Mouse (Mus musculus) intestine, embryonic 14.5 days (tissue): ENCODE measurements around the gene Cuedc1. TPM values are rescaled to one million over a fixed set of nuclear protein-coding genes. Genes with fewer than 3 reads are reported as not detected.

ENCODE experiments used
- ATAC-seq: fragments of 200-750 bp; cut with Nextera tagmentation; replicated peaks from 2 replicates; pipeline ENCODE4 v1.8.0; 2017; ENCODE audit warnings: low read depth, moderate number of reproducible peaks, moderate TSS enrichment, moderate library complexity; ENCODE audit not compliant: low FRiP score, low TSS enrichment
- DNase-seq: peaks from one replicate; pipeline ENCODE4 v3.0.0-alpha.2; 2018; ENCODE audit warnings: low spot score
- H3K27ac ChIP-seq: fragments of 300-500 bp; sonication (generic); 2 replicates; pipeline ENCODE4 v1.5.1; 2014; ENCODE audit warnings: low read depth, mild to moderate bottlenecking, control low read depth
- H3K27me3 ChIP-seq: fragments of 300-500 bp; sonication (generic); replicated peaks from 2 replicates; pipeline ENCODE4 v1.6.1; 2014; ENCODE audit warnings: low read length, control low read depth; ENCODE audit not compliant: control insufficient read depth, insufficient read depth
- H3K36me3 ChIP-seq: fragments of 300-500 bp; sonication (generic); 2 replicates; pipeline ENCODE4 v1.6.1; 2014; ENCODE audit warnings: low read length, control low read depth; ENCODE audit not compliant: control insufficient read depth, insufficient read depth
- H3K4me1 ChIP-seq: fragments of 300-500 bp; sonication (generic); replicated peaks from 2 replicates; pipeline ENCODE4 v1.6.1; 2014; ENCODE audit warnings: low read length, control low read depth, mixed read lengths; ENCODE audit not compliant: control insufficient read depth, insufficient read depth
- H3K4me2 ChIP-seq: fragments of 300-500 bp; sonication (generic); 2 replicates; pipeline ENCODE4 v1.6.1; 2014; ENCODE audit warnings: low read length
- H3K4me3 ChIP-seq: fragments of 300-500 bp; sonication (generic); 2 replicates; pipeline ENCODE4 v1.5.1; 2014; ENCODE audit warnings: low read depth, low read length, control low read depth, mixed read lengths
- H3K9ac ChIP-seq: fragments of 300-500 bp; sonication (generic); 2 replicates; pipeline ENCODE4 v1.6.1; 2014; ENCODE audit warnings: mild to moderate bottlenecking, low read length
- H3K9me3 ChIP-seq: fragments of 300-500 bp; sonication (generic); 2 replicates; pipeline ENCODE4 v1.6.1; 2016; ENCODE audit warnings: low read length, control low read depth; ENCODE audit not compliant: control insufficient read depth
- WGBS: fragments of 180-500 bp; shearing (Covaris S2); extraction: QIAGEN DNeasy Blood & Tissue Kit; methylation state at CpG from one replicate; pipeline ENCODE4 v1.1.7; 2014; 5-methylcytosine and 5-hydroxymethylcytosine counted together
- polyA plus RNA-seq: library from polyadenylated mRNA; unstranded; fragments of >200 nt; fragmentation: Nextera tagmentation; extraction: Ambion mirVana; gene quantifications from 2 replicates; pipeline ENCODE4 v1.2.1, GENCODE M21; 2014

The Cuedc1 gene
- polyA plus RNA-seq, 1 experiment from 2014 or later = 16.7 TPM

DNA sequence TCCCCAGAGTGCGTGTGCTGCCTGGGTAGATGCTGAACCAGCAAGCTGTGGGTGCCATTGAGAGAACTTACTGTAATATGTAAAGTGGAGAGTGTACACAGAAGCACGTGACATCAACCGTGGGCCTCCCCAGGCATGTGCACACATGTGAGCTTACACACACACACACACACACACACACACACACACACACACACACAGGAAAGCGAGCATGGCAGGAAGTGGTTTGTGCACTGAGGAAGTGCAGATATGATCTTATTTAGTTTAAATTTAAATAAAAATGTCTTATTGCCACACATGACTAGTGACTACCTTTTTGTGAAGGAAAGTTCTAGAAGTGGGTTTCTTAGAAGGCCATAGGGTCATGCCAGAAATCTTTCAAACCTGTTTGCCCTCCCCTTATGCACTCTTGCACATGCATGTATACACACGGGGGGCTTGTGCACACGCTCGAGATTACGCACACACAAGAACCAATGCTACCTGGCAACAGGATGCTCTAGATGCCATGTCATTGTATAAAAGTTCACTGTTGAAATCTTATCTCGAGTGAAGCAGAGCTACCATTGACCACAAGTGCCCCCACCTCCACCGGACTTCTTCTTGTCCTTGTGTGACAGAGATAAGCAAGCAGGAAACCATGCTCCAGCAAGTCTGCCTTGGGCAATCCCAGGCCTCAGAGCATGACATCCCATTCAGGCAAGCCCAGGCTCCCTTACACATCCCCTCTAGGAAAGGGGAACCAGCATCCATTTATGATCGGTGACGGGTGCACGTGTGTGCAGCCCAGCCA, 47.6 kb downstream of the Cuedc1 start:
- WGBS = 72% methylated on average over 13 of the region's 13 CpGs
- Histone ChIP-seq H3K9me3 (peaks cover 3% of the 10 kb centered on the region; the same call in 1 of the 2 replicates), H3K4me1 (peaks cover 38% of the 10 kb centered on the region)

DNA sequence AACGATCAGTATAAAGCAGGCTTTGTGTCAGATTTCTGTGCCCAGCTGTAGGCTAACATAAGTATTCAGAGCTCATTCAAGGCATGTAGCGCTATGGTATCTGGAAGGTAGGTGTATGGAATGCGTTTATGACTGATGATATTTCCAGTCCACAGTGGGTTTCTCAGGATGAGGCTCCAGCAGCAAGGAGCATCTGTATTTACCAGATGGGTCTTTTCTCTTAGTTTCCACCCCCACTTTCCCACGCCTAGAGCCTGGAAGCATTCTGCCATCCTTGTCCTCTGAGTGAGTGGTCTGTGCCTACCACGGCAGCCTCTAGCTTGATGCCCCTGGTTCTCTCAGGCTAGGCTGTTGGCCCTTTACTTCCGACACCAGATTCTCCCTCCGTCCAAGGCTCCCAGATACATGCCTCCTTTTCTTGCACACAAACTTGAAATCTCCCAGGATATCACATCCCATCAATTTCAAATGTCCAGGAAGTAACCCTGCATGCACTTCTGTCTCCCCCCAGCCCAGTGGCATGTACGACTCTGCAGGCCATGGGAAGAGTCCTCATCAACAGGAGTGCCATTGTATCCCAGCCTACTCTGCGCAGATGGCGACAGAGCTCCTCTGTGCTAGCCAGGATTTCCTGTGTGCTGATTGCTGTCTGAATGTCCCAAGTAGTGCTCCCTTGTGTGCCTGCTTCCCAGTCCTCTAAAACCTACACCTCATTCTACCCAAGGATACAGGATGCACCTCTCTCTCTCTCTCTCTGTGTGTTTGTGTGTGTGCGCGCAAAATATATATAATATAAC, 48.6 kb downstream of the Cuedc1 start:
- Histone ChIP-seq H3K4me1 (peaks cover 43% of the 10 kb centered on the region), H3K27ac (peak overlapping the region; percentile 41), H3K4me2 (no peak overlapping the region), H3K9me3 (peaks cover 3% of the 10 kb centered on the region; the same call in 1 of the 2 replicates), H3K9ac (no peak overlapping the region), H3K4me3 (no peak overlapping the region), H3K27me3 (no peaks in the 10 kb centered on the region), H3K36me3 (no peaks in the 10 kb centered on the region)
- DNase-seq (no peak), ATAC-seq (peak; percentile 34; the same call in 1 of the 2 replicates)
- 57% methylated on average over 12 of the region's 12 CpGs for WGBS

More for the DNA sequence above, 47.6 kb downstream of the Cuedc1 start:
- H3K4me3 ChIP-seq = no peak overlapping the region
- H3K27ac ChIP-seq = peak overlapping the region; percentile 41; the same call in 1 of the 2 replicates
- ATAC-seq (no peak), DNase-seq (no peak)
- no peak overlapping the region for H3K9ac ChIP-seq
- no peaks in the 10 kb centered on the region for H3K27me3 ChIP-seq
- H3K4me2 ChIP-seq = no peak overlapping the region
- no peaks in the 10 kb centered on the region for H3K36me3 ChIP-seq

DNA sequence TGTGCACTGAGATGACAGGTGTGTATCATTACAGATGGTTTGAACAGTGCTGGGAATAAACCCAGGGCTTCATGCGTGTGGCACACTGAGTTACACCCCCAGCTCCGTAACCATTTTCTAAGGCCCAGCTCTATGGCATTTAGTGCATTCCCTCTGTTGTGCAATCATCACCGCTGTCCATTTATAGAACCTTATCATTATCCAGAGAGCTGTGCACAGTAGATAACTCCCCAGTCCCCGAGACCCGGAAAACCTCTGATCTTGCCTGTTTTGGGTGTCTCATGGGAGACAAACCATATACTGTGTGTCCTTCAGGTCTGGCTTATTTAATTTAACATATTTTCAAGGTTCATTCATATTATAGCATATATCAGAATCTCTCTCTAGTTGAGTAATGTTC, 49.5 kb downstream of the Cuedc1 start:
- Histone ChIP-seq H3K9me3 (peaks cover 3% of the 10 kb centered on the region; the same call in 1 of the 2 replicates), H3K27me3 (no peaks in the 10 kb centered on the region), H3K4me3 (no peak overlapping the region), H3K36me3 (no peaks in the 10 kb centered on the region), H3K4me2 (no peak overlapping the region), H3K4me1 (peaks cover 52% of the 10 kb centered on the region), H3K9ac (no peak overlapping the region), H3K27ac (no peak overlapping the region)
- ATAC-seq (no peak), DNase-seq (no peak)
- WGBS = 81% methylated on average over 5 of the region's 5 CpGs

DNA sequence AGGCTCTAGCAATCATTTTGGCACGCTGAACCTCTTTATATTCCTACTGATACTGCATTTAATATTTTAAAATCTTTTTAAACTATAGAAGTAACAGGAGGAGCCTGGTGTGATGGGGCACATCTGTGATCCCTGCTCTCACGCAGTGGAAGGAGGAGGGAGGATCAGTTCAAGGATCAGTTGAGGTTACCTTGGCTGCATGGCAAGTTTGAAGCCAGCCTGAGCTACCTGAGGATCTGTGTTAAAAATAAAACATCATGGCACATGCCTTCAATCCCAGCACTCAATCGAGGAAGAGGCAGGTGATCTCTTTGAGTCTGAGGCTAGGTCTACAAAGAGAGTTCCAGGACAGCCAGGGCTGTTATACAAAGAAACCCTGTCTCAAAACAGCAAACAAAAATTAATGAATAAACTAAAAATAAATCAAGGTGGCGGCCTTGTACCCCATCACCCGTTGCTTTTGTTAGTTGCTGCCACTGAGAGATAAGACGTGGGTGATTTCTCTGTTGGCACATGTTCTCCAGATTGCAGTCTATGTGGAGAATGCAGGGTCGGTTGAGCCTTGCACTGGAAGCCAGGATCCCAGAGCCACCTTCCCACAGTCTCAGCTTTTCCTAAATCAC, 50.3 kb downstream of the Cuedc1 start:
- 38% methylated on average over 7 of the region's 7 CpGs for WGBS
- Histone ChIP-seq H3K9ac (no peak overlapping the region), H3K27me3 (no peaks in the 10 kb centered on the region), H3K4me1 (peaks cover 59% of the 10 kb centered on the region), H3K36me3 (no peaks in the 10 kb centered on the region), H3K27ac (peak overlapping the region; percentile 81), H3K4me3 (no peak overlapping the region), H3K9me3 (peaks cover 2% of the 10 kb centered on the region; the same call in 1 of the 2 replicates), H3K4me2 (no peak overlapping the region)
- ATAC-seq (no peak), DNase-seq (no peak)

DNA sequence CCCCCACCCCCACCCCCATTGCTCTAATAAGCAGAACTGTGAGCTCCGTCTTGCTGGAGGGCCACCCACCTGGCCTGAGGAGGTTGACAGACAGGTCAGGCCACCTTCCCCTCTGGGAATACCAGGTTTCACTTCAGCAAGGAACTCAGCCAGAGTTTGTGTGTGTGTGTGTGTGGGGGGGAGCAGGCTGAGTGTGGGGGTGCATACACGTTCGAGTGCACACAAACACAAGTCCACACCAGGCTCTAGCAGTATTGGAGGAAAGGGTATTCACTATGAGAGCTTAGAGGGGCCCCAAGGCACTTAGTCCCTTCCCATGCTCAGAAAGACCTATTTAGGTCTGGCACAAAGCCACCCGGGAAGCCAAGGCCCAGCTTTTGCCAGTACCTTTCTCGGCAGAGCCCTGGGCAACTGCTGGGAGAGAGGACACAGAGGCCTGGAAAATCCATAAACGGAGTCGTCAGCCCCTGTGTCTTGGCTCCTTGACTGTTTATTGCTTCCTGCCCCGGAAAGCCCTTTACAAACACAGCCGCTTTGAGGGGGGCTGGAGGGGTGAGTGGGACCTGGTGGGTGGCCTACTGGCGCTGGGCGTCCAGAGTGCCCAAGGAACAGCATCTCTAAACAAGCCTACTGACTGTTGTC, 50.9 kb downstream of the Cuedc1 start:
- Histone ChIP-seq H3K9ac (no peak overlapping the region), H3K4me1 (peaks cover 65% of the 10 kb centered on the region), H3K27ac (peak overlapping the region; percentile 81), H3K27me3 (no peaks in the 10 kb centered on the region), H3K4me3 (no peak overlapping the region), H3K4me2 (no peak overlapping the region), H3K36me3 (no peaks in the 10 kb centered on the region), H3K9me3 (no peaks in the 10 kb centered on the region)
- peak; percentile 67 for DNase-seq
- 7% methylated on average over 11 of the region's 11 CpGs for WGBS
- peak; percentile 19 for ATAC-seq

DNA sequence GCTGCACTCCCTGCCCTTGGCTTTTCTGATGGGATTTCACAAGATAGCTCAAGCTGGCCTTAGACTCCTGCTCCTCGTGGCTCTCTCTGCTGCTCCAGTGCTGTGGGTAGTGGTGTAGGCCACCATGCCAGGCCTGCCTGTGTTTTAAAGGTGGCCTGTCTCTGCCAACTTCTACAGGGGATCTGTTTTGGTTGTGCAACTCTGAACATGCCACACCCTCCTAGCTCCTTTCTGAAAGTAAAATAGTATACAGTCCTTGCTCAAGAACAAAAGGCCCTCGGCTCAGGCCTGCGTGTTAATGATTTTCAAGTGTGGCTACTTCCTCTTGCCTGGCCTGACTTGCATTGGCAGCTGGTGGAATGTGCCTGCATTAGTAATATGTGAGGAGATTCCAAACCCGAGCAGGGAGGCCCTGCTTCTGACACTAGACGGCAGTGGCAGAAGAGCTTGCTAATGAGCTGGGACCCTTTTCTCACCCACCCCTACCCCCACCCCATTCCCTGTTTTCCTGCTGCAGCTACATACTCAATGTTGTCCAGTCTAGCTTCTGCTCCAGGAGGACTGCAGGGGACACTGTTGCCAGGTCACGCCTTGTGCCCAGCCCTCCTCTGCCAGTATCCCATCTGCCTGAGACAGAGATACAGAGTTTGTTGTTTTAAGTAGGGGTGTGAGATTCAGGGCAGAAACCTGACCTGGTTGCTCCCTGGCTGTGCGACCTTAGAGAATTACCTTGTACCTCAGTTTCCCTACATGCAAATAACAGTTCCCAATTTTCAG, 53.7 kb downstream of the Cuedc1 start:
- H3K9ac ChIP-seq = no peak overlapping the region
- no peak overlapping the region for H3K4me2 ChIP-seq
- H3K4me1 ChIP-seq = peaks cover 80% of the 10 kb centered on the region
- H3K27me3 ChIP-seq = no peaks in the 10 kb centered on the region
- no peak overlapping the region for H3K4me3 ChIP-seq
- no peak for DNase-seq
- peak; percentile 48 for ATAC-seq
- no peaks in the 10 kb centered on the region for H3K36me3 ChIP-seq
- H3K27ac ChIP-seq = peak overlapping the region; percentile 78
- no peaks in the 10 kb centered on the region for H3K9me3 ChIP-seq
- WGBS = 34% methylated on average over 7 of the region's 7 CpGs

DNA sequence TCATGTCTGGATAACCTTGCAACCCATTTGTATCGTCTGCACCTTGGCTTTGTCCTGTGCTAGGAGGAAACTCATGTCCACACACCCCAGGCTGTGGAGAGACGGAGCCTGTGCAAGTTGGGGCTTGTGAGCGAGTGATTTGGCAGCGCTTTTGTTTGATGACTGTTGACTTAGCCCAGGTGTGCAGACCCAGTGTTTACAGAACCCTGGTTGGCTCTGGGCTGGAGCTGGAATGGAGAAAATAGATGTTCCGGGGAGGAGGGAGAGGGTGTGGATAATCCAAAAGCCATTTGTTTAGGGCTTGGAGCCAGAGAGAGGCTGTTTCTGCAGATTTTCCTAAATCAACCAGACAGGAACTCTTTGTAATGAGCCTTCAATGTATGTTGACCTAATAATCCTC, 56.0 kb downstream of the Cuedc1 start:
- Histone ChIP-seq H3K4me2 (no peak overlapping the region), H3K9ac (no peak overlapping the region; the same call in 1 of the 2 replicates), H3K9me3 (no peaks in the 10 kb centered on the region), H3K27me3 (no peaks in the 10 kb centered on the region), H3K27ac (peak overlapping the region; percentile 78), H3K4me3 (no peak overlapping the region), H3K4me1 (peaks cover 80% of the 10 kb centered on the region), H3K36me3 (no peaks in the 10 kb centered on the region)
- DNase-seq = no peak
- 15% methylated on average over 5 of the region's 5 CpGs for WGBS
- no peak for ATAC-seq
